Mouse (Mus musculus) spleen, postnatal 4 days (tissue): ENCODE results near the gene Ewsr1.
"Not testable (repeated sequence)": the region's sequence is repeated elsewhere in the genome, so short reads cannot be mapped to it uniquely, and the experiment has no call there.

Experiments
- DNase-seq, 2 experiments: peaks; one replicate each; pipeline ENCODE4 v3.0.0; 2022; ENCODE audit warnings: low spot score in 2 of 2

Gene Ewsr1

DNA sequence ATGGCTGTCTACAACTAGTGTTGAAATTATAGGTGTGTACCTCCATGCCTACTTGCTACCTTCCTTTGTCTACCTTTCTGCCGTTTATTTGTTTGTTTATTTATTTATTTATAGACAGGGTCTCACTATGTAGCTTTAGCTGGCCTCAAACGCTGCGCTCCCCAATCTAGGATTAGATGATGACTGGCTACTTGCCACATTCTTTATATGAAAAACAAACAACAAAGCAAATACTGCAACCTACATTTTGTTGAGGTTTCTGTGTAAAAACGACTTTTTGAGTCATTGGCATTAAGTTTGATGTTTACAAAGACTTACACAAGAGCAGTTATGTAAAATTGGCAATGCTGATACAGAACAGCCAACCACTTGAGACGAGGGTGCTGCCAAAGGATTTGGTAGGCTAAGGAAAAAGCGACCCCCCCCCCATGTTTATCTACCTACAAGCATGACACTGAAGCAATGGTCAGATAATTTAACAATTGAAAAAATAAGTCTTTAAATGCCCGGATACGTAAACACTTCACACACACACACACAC is 2.5 kb downstream of the Ewsr1 start:
- no peak for DNase-seq

DNA sequence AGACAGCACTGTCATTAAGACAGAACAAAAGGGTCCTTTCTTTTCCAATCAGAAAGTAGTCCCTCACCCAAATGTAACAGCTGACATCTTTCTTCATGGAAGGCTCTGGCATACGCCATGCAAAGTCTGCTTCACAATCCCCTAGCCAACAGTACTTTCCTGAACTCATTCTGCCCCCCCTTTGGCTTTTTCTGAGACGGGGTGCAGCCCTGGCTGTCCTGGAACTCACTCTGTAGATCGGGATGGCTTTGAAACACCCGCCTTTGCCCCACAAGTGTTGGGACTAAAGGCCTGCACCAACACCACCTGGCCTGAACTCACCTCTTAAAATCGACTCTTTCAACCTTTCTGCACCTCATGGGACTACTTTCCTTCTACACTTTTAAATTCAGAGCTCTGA is 3.2 kb downstream of the Ewsr1 start:
- DNase-seq: no peak

DNA sequence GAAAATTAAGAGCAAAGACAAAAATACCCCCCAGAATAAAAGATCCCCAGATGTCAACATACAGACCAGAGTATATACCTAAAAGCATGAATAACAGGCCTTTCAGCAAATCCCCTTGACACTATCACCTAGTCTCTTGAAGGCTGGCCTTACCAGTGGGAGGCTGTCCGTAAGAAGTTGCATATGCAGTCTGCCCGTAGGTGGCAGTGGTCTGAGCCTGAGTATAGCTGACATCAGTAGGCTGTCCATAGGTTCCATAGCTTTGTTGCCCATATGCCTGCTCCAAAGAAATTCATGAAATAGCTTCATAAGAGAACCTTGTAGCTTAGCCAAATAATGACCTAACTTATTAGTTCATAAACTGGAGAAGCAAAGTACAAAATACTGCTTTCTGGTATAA is 7.4 kb downstream of the Ewsr1 start:
- DNase-seq: no peak

DNA sequence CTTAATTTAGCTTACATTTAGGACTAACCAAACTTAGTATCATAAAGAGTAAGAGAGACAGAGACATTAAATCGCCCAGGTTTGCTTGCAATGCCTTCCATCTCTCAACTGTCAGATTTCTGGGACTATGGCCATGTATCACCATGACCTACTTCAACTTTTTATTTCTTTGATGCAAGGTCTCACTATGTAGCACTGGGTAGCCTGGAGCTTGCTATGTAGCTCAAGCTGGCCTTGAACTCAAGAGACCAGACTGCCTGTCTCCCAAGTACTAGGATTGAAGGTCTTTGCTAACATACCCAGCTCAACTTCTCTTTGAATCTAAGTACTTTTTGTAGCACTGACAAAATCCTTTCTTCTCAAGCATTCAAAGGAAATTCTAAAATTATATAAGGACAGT is 9.9 kb downstream of the Ewsr1 start:
- DNase-seq: no peak

DNA sequence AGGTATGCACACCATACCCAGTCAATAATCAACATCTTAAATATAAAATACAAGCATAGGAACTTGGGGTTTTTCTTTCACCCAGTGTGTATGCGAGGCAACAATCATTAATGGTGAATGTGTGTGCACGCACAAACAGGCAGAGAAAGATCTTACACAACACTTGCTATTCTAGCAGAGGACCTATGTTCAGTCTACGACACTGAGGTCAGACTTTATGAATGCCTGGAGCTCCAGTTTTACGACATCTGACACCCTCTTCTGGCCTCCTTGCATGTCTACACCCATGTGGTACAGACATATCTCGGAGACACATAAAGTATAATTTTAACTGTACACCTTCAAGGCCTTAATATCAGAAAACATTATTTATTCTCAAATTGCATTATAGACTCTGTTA is 22.2 kb downstream of the Ewsr1 start:
- DNase-seq: not testable (repeated sequence)

DNA sequence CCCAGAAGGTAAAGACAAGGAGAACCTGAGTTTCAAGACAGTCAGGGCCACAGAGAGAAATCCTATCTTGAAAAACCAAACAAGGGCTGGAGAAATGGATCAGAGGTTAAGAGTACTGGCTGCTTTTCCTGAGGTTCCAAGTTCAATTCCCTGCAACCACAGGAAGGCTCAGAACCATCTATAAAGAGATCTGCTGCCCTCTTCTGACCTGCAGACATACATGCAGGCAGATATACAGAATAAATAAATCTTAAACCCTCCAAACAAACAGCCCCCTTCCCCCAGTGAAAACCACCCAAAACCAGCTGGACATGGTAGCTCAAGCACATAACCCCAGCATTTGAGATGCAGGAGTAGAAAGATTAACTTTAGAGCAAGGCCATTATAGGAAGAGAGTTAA is 23.3 kb downstream of the Ewsr1 start:
- no peak for DNase-seq

DNA sequence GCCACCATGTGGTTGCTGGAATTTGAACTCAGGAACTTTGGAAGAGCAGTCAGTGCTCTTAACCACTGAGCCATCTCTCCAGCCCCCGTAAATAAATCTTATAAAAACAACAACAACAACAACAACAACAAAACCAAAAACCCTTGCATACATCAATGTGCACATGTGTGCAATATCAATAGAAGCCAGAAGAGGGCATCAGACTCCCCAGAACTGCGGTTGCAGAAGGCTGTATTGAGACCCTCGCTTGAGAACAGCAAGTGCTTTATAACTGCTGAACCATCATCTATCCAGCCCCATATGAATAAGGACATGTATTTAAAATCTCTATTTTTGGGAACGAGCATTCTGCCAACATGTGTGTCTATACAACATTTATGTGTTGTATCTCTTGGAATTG is 24.2 kb downstream of the Ewsr1 start:
- no peak for DNase-seq

DNA sequence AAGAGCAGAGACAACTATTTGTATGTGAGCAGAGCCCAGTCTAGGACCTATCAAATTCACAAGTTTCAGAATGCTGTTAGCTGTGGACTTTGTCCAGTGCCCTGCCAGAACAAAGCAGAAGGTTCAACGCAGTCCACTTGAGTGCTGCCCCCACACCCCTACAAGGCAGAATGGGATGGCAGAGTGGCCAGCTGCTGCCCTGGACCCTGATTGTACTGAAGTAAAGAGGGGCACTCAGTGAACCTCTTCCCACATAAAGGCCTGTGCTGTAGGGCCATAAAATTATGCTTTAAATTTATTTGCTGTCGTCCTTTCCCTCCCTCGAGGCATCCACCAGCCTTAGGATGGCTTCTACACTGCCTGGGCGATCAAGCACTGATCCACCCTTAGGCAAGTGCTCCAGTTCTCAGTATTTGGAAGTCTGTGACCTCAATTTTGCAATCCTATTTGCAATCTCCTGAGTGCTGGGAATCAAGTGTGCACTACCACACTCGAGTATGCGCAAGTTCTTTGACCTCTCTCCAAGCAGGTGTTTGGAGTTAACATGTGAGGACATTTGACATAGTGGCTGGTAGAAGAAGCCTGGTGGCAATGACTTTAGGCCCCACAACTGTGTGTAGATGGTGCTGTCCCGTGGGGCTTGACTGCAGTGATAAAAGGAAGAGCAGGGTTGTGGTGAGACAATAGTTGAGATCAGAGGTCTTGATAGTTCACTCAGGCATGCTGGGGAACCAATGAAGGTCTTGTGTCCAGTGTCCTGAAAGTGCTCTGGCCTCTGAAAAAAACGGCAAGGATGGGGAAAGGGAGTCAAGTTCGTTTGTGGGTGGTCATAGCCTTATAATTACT is 30.7 kb downstream of the Ewsr1 start:
- no peak for DNase-seq

DNA sequence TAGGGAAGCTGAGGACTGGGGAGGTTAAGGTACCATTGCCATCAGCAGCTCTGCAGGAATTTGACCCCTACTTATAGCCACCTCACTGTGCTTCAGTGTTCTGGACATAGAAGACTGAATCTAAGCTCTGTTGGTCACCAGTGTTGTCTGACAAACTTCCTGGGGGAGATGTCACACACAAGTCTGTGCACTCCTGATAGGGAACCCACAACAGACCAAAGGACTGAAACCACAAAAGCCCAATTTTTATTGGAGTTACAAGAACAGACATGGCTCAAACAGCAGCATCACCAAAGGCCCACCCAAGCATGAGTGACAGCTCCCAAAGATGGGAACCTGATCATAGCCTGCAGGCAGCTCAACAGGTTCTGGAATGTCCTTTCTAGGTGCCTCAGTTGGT is 32.0 kb downstream of the Ewsr1 start:
- DNase-seq: no peak

DNA sequence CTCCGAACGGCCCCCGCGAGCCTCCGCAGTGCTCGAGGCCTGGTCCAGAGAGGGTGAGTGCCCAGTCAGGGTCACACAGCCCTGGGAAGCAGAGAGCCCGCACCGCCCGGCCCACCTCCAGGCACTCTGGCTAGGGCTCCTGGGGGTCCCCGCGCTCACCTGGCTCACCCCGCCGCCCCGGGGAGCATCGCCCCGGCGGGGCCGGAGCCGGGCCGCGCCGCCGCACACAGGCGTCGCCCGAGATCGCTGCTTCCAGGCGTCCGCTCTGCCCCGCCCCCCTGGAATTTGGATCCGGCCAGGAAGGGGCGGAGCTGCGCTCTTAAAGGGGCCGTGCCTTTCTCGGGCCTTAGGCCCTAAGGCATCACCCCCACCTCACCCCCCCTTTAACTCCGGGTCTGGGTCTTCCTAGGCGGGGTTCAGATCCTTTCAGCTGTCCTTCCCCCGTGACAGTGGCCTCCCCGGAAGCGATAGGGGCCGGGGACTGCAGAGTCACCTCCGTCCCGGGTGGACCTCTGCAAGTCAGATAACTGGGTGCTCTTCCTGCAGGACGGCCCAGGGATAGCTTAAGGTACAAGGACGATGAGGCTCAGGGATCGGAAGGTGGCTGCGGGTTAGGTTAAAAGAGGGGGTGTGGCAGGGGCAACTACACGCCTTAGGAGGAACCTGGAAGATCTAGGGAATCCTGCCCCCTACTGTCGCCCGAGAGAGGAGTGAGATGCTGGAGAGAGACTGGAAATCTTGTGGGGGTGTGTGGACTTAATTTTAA is 33.8 kb downstream of the Ewsr1 start, which contains the start of gene Gas2l1:
TSS of gene Gas2l1 (minus strand) at position 272 of the 766 bp plus-strand sequence.
- peak; percentile 80 to 86 for DNase-seq

DNA sequence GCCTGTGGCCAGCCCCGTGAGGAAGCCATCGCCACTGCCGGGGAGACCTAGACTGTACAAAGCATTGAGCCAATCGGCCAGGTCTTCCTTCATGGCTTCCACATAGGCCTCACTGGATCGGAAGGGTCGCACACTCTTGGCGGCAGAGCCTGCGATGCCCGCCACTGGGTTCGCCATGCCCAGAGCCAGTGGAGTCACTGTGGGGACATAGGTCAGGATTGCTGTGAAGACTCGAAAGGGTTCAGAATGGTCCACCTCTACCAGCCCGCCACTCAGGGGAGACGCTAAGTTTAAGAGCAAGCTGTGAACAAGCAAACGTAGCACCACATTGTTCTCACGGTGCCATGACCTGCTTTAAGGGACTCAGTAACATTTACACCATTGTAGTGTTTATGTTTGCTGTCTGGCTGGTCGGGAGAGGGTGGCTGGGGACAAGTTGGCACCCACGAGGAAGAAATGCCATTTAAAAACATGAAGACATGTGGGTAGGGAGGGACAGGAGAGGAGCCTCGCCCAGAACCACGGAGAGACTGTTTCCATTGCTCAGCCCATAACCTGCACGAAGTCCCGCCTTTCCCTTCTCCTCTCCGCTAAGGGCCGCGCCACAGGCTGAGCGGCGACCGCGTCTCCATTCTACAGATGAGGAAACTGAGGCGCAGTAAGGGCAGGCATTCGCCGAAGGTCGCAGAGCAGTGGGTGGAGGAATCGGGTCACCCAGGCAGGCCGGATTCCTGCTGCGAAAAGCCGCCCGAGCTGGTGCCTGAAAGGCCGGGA is 34.6 kb downstream of the Ewsr1 start:
- no peak for DNase-seq

DNA sequence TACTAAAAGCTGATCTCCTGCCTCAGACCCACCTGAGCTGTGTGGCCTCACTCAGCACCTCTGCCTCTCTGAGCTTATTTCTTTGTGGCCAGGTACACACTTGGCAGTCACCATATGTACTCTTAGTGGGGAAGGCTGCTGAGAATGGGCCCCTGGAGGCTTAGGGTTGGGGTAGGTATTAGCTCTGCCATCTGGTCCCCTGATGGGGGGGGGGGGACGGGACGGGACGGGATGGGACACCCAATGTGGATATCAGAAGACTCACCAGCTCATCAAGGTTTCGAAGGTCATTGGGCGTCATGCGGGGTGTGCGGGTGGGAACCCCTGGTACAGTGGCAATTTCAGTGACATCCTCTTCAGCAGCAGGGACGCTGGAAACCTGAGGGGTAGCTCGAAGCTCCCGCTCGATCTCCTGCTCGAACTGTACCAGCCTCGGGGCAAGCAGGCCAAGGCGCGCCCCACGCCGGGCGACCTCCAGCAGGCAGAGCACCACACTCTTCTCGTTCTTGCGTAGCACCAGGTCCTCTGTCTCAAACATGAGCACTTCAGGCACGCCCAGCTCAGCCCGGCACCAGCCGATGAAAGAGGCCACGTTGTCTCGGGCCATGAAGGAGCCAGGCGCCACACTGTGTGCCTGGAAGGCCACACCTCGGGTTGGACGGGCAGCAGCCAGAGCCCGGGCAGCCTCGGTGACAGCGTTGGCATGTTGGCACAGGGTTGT is 35.3 kb downstream of the Ewsr1 start:
- DNase-seq: peak in 1 of 2 experiments; percentile 68

DNA sequence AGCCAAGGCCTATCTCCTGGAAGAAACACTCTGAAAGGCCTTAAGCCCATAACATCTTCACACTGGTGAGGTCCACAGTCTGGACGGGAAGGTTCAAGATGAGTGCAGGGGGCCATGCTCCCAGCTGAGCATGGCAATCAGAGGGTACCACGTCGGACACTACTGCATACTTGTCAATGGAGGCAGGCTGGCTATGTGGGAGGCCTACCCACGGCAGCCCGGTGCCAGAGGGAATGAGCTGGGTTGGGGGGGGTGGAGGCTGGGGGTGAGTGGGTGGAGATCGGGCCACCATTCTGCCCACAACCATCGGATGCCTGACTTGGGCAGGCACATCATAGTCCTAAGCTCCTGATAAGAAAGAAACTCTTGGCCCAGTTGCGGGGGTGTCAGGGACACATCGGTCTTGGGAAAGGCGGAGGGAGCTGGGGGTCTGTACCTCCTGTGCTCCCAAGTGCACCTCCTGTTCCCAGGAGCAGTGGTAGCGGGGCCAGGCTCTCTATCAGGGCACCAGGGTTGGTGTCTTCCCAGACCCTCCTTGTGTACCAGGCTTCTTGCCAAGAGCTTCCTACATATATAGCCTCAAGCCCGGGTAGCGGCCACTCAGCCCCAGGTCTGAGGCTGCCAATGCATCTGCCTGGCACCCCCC is 36.1 kb downstream of the Ewsr1 start:
- peak in 1 of 2 experiments; percentile 65 for DNase-seq

DNA sequence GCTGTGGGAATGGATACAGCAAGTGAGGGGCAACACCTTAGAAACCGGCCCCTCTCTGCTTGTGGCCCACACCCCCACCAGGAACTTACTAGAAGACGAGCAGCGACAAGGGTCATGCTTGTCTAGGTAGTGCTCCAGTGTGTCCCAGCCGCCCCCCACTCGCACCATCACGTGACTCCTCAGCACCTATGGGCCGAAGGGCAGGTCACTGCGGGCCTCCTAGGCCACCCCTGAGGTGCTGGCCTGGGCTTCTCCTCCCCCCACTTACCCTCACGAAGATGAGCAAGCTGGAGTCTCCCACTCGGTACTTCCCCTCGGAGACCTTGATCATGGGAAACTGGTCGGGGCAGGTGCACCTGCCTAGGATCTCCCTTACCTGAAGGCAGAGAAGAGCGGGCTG is 36.7 kb downstream of the Ewsr1 start:
- DNase-seq: peak in 1 of 2 experiments; percentile 66

DNA sequence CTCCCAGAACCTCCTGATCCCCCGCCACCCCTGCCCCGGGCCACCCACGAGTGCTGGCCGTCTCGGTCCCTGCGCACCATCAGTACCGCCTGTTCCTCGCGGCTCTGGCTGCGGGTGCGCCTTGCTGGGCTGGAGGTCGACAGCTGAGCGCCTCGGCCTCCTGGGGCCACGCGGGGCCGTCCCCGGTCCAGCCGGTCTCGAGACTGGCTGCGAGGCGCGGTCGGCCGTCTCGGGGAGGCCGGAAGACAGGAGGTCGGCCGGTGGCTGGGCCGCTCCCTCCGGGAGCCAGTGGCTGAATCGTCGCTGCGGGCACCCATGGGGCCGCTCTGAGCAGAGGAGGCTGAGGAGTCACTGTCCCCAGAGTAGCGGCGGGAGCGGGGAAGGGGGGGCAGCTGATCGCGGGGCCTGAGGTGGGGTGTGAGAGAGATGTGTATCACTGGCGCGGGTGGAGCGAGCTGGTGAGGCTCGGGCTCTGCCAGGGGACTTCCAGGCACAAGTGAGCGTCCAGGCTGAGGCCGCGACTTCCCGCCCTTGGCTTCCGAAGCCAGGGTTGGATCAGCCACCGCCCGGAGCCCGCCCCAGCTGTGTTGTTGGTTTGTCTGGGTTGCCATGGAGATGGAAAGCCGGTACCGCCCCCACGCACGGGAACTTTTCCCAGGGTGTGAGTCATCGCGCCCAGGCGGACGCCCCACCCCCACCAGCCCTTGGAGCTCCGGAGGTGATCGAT is 37.5 kb downstream of the Ewsr1 start:
- DNase-seq: peak; percentile 64 to 77

DNA sequence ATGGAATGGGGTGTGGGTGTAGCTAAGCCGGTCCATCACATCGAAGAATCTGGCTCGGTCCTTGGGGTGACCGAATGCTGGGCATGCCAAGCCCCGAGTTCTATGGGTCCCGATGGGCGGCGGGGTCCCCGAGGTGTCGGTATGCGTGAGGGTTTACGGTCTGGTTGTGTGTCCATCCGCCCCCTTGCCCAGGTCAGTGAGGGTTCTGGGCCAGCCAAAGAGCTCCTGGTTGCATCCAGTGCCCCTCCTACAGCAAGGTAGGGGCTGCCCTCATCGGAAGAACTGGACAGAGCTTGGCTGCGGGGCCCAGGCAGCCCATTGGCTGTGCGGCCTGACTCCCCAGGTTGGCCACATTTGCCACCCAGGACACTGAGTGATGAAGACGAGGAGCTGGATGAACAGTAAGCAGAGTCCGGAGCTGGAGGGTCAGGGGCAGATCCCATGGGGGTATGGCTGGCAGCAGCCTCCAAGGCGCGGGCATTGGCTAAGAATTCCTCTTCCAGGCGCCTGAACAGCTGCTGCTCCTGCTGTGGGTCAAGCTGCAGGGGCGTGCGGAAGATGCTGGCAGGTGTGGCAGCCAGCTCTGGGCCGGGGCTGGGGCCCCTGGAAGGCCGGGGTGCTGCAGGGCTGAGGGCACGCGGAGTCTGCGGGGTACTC is 38.2 kb downstream of the Ewsr1 start:
- peak in 1 of 2 experiments; percentile 75 for DNase-seq

DNA sequence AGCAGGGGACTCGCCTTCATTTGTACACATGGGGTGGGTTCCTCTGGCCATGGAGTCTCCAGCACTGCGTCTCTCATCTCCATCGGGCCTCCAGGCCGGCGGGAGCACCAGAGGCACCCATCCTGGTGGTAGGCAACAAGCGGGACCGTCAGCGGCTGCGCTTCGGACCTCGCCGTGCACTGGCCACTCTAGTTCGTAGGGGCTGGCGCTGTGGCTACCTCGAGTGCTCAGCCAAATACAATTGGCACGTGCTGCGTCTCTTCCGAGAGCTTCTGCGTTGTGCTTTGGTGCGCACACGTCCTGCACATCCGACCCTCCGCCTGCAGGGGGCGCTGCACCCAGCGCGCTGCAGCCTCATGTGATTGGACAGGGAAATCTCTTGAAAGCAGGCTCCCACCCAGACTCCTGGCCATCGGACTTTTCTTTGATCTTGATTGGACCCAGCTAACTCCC is 39.3 kb downstream of the Ewsr1 start:
- DNase-seq: peak in 1 of 2 experiments; percentile 77

DNA sequence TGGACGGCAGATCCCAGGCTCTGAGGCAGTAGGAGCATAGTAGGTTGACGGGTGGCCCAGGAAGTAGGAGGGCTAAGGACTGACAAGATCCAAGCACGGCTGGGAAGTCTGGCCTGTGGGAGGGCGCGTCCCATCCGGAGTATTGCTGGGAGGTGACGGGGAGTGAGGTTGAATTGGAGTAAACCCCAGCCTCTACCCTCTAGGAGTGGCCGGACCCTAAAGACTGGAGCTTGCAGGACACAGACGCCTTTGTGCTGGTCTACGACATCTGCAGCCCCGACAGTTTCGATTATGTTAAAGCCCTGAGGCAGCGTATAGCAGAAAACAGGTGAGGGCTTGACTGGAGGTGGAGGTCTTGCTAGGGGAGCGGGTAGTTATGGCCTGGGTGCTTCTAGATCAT is 39.8 kb downstream of the Ewsr1 start:
- peak in 1 of 2 experiments; percentile 65 for DNase-seq

DNA sequence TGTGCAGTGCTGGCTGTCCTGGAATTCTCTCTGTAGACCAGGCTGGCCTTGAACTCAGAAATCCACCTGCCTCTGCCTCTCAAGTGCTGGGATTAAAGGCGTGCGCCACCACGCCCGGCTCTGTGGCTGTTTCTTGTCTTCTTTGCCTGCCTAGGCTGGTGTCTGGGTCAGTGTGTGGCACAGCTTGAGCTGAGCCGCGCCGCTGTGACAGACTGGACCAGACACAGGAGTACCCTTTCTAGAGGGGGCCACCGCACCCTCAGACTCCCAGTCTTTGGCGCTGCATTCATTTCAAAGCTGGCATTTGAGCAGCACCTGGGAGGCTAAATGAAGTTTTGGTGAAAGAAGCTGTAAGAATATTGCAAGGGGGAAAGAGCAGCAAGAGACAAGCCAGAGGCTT is 40.3 kb downstream of the Ewsr1 start:
- peak in 1 of 2 experiments; percentile 64 for DNase-seq
